Mouse (Mus musculus): ENCODE results near the gene Nanos3.

The Nanos3 gene

GRCm38 (mm10) chr8:84183261-84184084 lies 1.5 kb downstream of the Nanos3 start:
- DNase-seq (ENCODE audit: low spot score) = no peak

- no peak for DNase-seq (ENCODE audit: low spot score)
Observed at GRCm38 (mm10) chr8:84182833-84183232, 2.2 kb downstream of the Nanos3 start.

GRCm38 (mm10) chr8:84180530-84181190 lies 4.4 kb downstream of the Nanos3 start:
- DNase-seq (ENCODE audit: low spot score) = peak; percentile 29

GRCm38 (mm10) chr8:84179946-84180345 lies 5.1 kb downstream of the Nanos3 start:
- no peak for DNase-seq (ENCODE audit: low spot score)

GRCm38 (mm10) chr8:84178592-84178991 lies 6.4 kb downstream of the Nanos3 start:
- DNase-seq (ENCODE audit: low spot score) = no peak

GRCm38 (mm10) chr8:84177405-84177804 lies 7.6 kb downstream of the Nanos3 start:
- no peak for DNase-seq (ENCODE audit: low spot score)

- DNase-seq (ENCODE audit: low spot score) = no peak
Observed at GRCm38 (mm10) chr8:84176560-84176959, 8.5 kb downstream of the Nanos3 start.

GRCm38 (mm10) chr8:84173861-84174260 lies 11.2 kb downstream of the Nanos3 start:
- peak; percentile 45 for DNase-seq (ENCODE audit: low spot score)

GRCm38 (mm10) chr8:84170096-84170495 lies 14.9 kb downstream of the Nanos3 start:
- no peak for DNase-seq (ENCODE audit: low spot score)

GRCm38 (mm10) chr8:84167696-84168095 lies 17.3 kb downstream of the Nanos3 start:
- no peak for DNase-seq (ENCODE audit: low spot score)

GRCm38 (mm10) chr8:84157620-84158019 lies 27.4 kb downstream of the Nanos3 start:
- DNase-seq (ENCODE audit: low spot score) = no peak

GRCm38 (mm10) chr8:84149181-84149580 lies 35.8 kb downstream of the Nanos3 start:
- DNase-seq (ENCODE audit: low spot score) = no peak

GRCm38 (mm10) chr8:84148531-84148850 lies 36.5 kb downstream of the Nanos3 start:
- no peak for DNase-seq (ENCODE audit: low spot score)

- DNase-seq (ENCODE audit: low spot score) = peak; percentile 94
Observed at GRCm38 (mm10) chr8:84147769-84148530, 37.1 kb downstream of the Nanos3 start, which contains the start of the genes Cc2d1a and 4930432K21Rik. Cc2d1a (minus strand) TSS chr8:84147936. 4930432K21Rik (plus strand) TSS chr8:84148025.

- DNase-seq (ENCODE audit: low spot score) = no peak
Observed at GRCm38 (mm10) chr8:84147324-84147766, 37.7 kb downstream of the Nanos3 start.

- DNase-seq (ENCODE audit: low spot score) = no peak
Observed at GRCm38 (mm10) chr8:84144636-84145245, 40.3 kb downstream of the Nanos3 start.

GRCm38 (mm10) chr8:84140838-84141237 lies 44.2 kb downstream of the Nanos3 start:
- DNase-seq (ENCODE audit: low spot score) = no peak

- DNase-seq (ENCODE audit: low spot score) = no peak
Observed at GRCm38 (mm10) chr8:84137848-84138247, 47.2 kb downstream of the Nanos3 start.

- DNase-seq (ENCODE audit: low spot score) = no peak
Observed at GRCm38 (mm10) chr8:84132225-84132624, 52.8 kb downstream of the Nanos3 start.

GRCm38 (mm10) chr8:84130806-84131205 lies 54.2 kb downstream of the Nanos3 start:
- DNase-seq (ENCODE audit: low spot score) = no peak

GRCm38 (mm10) chr8:84128277-84128676 lies 56.7 kb downstream of the Nanos3 start:
- DNase-seq (ENCODE audit: low spot score) = peak; percentile 62

All from T-cell, adult 2 months (primary cell).